Mouse (Mus musculus) heart, embryonic 14.5 days (tissue): ENCODE measurements around the gene N4bp1. TPM values are rescaled to one million over a fixed set of nuclear protein-coding genes. Genes with fewer than 3 reads are reported as not detected.

Source experiments
- ATAC-seq: fragments of 200-750 bp; cut with Nextera tagmentation; 2 replicates; pipeline ENCODE4 v1.8.0; 2017; ENCODE audit warnings: low read depth, moderate TSS enrichment; ENCODE audit not compliant: insufficient number of reproducible peaks, insufficient read depth, low FRiP score
- H3K27ac ChIP-seq, 2 experiments: fragments of 200-500 bp in 1 of 2; fragments of 300-500 bp in 1 of 2; sonication (generic) in 1 of 2; replicated peaks in 1 of 2; 2 replicates each; pipeline ENCODE4 v1.5.1; 2012 to 2014; ENCODE audit warnings: low read depth in 2 of 2, low read length in 2 of 2, control low read depth in 1 of 2, mild to moderate bottlenecking in 1 of 2, mixed read lengths in 1 of 2; ENCODE audit not compliant: control insufficient read depth in 1 of 2, insufficient read depth in 1 of 2
- H3K27me3 ChIP-seq: fragments of 300-500 bp; sonication (generic); 2 replicates; pipeline ENCODE4 v1.6.1; 2014; ENCODE audit warnings: mild to moderate bottlenecking, low read length, control low read depth; ENCODE audit not compliant: control insufficient read depth, insufficient read depth
- H3K36me3 ChIP-seq: fragments of 300-500 bp; sonication (generic); 2 replicates; pipeline ENCODE4 v1.6.1; 2014; ENCODE audit warnings: mild to moderate bottlenecking, control low read depth, low read length, mixed read lengths; ENCODE audit not compliant: control insufficient read depth, insufficient read depth
- H3K4me1 ChIP-seq, 2 experiments: fragments of 200-500 bp in 1 of 2; fragments of 300-500 bp in 1 of 2; sonication (generic) in 1 of 2; 2 replicates each; pipeline ENCODE4 v1.6.1; 2012 to 2014; ENCODE audit warnings: low read length in 2 of 2, control low read depth in 1 of 2, mixed read lengths in 1 of 2; ENCODE audit not compliant: control insufficient read depth in 2 of 2, insufficient read depth in 2 of 2
- H3K4me2 ChIP-seq: fragments of 300-500 bp; sonication (generic); 2 replicates; pipeline ENCODE4 v1.6.1; 2014; ENCODE audit warnings: mild to moderate bottlenecking, low read length
- H3K4me3 ChIP-seq, 2 experiments: fragments of 200-500 bp in 1 of 2; fragments of 300-500 bp in 1 of 2; sonication (generic) in 1 of 2; 2 replicates each; pipeline ENCODE4 v1.5.1; 2012 to 2014; ENCODE audit warnings: low read length in 2 of 2, mild to moderate bottlenecking in 2 of 2, control low read depth in 1 of 2, low read depth in 1 of 2, moderate library complexity in 1 of 2; ENCODE audit not compliant: control insufficient read depth in 1 of 2, insufficient read depth in 1 of 2
- H3K9ac ChIP-seq: fragments of 300-500 bp; sonication (generic); 2 replicates; pipeline ENCODE4 v1.6.1; 2014; ENCODE audit warnings: mild to moderate bottlenecking, low read length
- H3K9me3 ChIP-seq: fragments of 300-500 bp; sonication (generic); 2 replicates; pipeline ENCODE4 v1.6.1; 2016; ENCODE audit warnings: low read length, control low read depth; ENCODE audit not compliant: control insufficient read depth
- WGBS: fragments of 180-500 bp; shearing (Covaris S2); extraction: QIAGEN DNeasy Blood & Tissue Kit; methylation state at CpG from one replicate; pipeline ENCODE4 v1.1.7; 2014; 5-methylcytosine and 5-hydroxymethylcytosine counted together
- polyA plus RNA-seq: library from polyadenylated mRNA; unstranded; fragments of >200 nt; fragmentation: Nextera tagmentation; extraction: Ambion mirVana; gene quantifications from 2 replicates; pipeline ENCODE4 v1.2.1, GENCODE M21; 2014

N4bp1 gene
- polyA plus RNA-seq, 1 experiment from 2014 or later = 8.5 TPM

- H3K27me3 ChIP-seq = no peaks in the 10 kb centered on the region
- no peak for ATAC-seq
- H3K36me3 ChIP-seq = no peaks in the 10 kb centered on the region
- H3K4me2 ChIP-seq = no peak overlapping the region
- WGBS = 77% methylated on average over 1 of the region's 1 CpGs
- no peak overlapping the region for H3K9ac ChIP-seq
- peaks cover 3 to 7% of the 10 kb centered on the region in 2 experiments; a peak in 2 of 4 replicates for H3K4me1 ChIP-seq
- H3K27ac ChIP-seq = no peak overlapping the region
- H3K4me3 ChIP-seq = no peak overlapping the region
- H3K9me3 ChIP-seq = no peaks in the 10 kb centered on the region
These were observed 114.9 kb downstream of the N4bp1 start for GRCm38 (mm10) chr8:86769945-86770715.

GRCm38 (mm10) chr8:86768499-86768898, 116.6 kb downstream of the N4bp1 start:
- Histone ChIP-seq H3K4me3 (no peak overlapping the region), H3K9me3 (no peaks in the 10 kb centered on the region), H3K27ac (no peak overlapping the region), H3K27me3 (no peaks in the 10 kb centered on the region), H3K36me3 (no peaks in the 10 kb centered on the region), H3K9ac (no peak overlapping the region), H3K4me1 (peaks cover 3 to 7% of the 10 kb centered on the region in 2 experiments; a peak in 2 of 4 replicates), H3K4me2 (no peak overlapping the region)
- no peak for ATAC-seq
- WGBS = 42% methylated on average over 5 of the region's 5 CpGs

DNA sequence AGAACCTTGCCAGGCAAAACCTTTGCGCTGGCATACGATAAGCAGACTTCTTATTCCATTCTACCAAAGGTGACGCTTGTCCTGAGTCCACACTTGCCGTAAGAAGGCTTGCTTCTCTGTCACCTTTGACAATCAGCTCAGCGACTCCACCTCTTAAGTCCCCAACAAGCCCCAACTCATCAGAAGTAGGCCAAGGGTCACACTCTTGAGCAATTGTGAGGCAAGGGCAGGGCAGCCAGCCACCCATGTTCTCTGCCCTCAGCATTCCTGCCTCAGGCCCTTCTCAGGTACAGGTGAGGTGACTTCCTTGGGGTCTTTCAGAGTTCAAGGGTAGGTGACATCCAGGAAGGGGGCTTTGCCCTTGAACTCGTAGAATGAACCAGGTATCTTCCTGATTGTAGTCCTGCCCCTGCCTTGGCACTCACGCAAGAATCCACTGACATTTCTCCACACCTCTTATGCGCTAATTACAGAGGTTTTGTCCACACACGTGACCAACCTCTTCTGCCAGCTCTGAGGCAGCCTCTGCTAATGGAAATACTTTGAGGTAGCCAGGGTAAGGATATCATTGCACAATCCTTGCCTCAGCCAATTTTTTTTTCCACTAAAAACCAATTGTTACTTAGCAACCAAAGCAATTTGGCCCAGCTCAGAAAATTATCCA, 118.4 kb downstream of the N4bp1 start:
- Histone ChIP-seq H3K4me3 (no peak overlapping the region), H3K4me2 (no peak overlapping the region), H3K9ac (no peak overlapping the region), H3K4me1 (peaks cover 3 to 7% of the 10 kb centered on the region in 2 experiments; a peak in 2 of 4 replicates), H3K27me3 (no peaks in the 10 kb centered on the region), H3K9me3 (no peaks in the 10 kb centered on the region), H3K27ac (no peak overlapping the region), H3K36me3 (no peaks in the 10 kb centered on the region)
- no peak for ATAC-seq
- WGBS = 77% methylated on average over 9 of the region's 9 CpGs

DNA sequence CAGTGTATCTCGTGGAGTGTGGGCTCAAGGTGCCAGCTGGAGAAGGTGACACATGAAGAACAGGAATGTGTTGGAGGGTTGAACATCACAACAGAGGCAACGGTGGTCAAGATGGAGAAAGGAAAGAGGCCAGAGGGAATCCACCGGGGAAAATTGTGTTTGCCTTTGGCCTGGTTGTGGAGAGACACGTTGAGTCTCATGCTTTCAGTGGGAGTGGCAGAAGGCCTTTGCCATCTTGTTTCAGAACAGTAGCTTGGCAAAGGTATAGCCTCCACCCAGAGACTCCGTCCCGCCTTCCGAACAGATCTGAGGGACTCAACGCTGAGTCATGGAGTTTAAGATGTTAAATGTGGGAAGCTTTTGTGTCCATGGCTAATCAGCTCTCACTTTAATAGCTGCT, 119.4 kb downstream of the N4bp1 start:
- Histone ChIP-seq H3K27me3 (no peaks in the 10 kb centered on the region), H3K4me2 (no peak overlapping the region), H3K9me3 (no peaks in the 10 kb centered on the region), H3K36me3 (no peaks in the 10 kb centered on the region), H3K4me3 (no peak overlapping the region), H3K9ac (no peak overlapping the region), H3K27ac (no peak overlapping the region), H3K4me1 (peaks cover 3 to 7% of the 10 kb centered on the region in 2 experiments; a peak in 2 of 4 replicates)
- no peak for ATAC-seq
- WGBS = 86% methylated on average over 8 of the region's 8 CpGs

- WGBS = 90% methylated on average over 10 of the region's 10 CpGs
- Histone ChIP-seq H3K4me1 (peaks cover 3 to 7% of the 10 kb centered on the region in 2 experiments; a peak in 2 of 4 replicates), H3K27ac (no peak overlapping the region), H3K9ac (no peak overlapping the region), H3K4me3 (no peak overlapping the region), H3K4me2 (no peak overlapping the region), H3K27me3 (no peaks in the 10 kb centered on the region), H3K9me3 (no peaks in the 10 kb centered on the region), H3K36me3 (no peaks in the 10 kb centered on the region)
- ATAC-seq = no peak
These were observed 119.9 kb downstream of the N4bp1 start for GRCm38 (mm10) chr8:86765155-86765554.

GRCm38 (mm10) chr8:86762806-86763205, 122.3 kb downstream of the N4bp1 start:
- Histone ChIP-seq H3K4me3 (no peak overlapping the region), H3K9ac (no peak overlapping the region), H3K27ac (no peak overlapping the region), H3K9me3 (no peaks in the 10 kb centered on the region), H3K4me1 (no peaks in the 10 kb centered on the region; a peak in 1 of 4 replicates), H3K27me3 (no peaks in the 10 kb centered on the region), H3K36me3 (no peaks in the 10 kb centered on the region), H3K4me2 (no peak overlapping the region)
- 59% methylated on average over 5 of the region's 5 CpGs for WGBS
- no peak for ATAC-seq

- peaks cover 2 to 5% of the 10 kb centered on the region in 2 experiments; a peak in 2 of 4 replicates for H3K4me1 ChIP-seq
- H3K9me3 ChIP-seq = no peaks in the 10 kb centered on the region
- no peaks in the 10 kb centered on the region for H3K36me3 ChIP-seq
- no peak overlapping the region for H3K4me2 ChIP-seq
- no peak for ATAC-seq
- H3K27me3 ChIP-seq = no peaks in the 10 kb centered on the region
- no peak overlapping the region for H3K4me3 ChIP-seq
- 75% methylated on average over 6 of the region's 6 CpGs for WGBS
- no peak overlapping the region for H3K9ac ChIP-seq
- H3K27ac ChIP-seq = no peak overlapping the region
These were observed 124.3 kb downstream of the N4bp1 start for GRCm38 (mm10) chr8:86760746-86761145.
